Mouse (Mus musculus) cortical plate, adult 2 months (tissue): ENCODE results near the gene Gramd4.

Experiments used
- CTCF ChIP-seq: fragments of 200-500 bp; IDR thresholded peaks from 2 replicates; pipeline ENCODE4 v1.5.1; 2011; ENCODE audit warnings: mild to moderate bottlenecking, control low read depth, low read length; ENCODE audit not compliant: insufficient read depth; ENCODE audit errors: extremely low read depth
- POLR2A ChIP-seq: fragments of 200-500 bp; IDR thresholded peaks from 2 replicates; pipeline ENCODE4 v1.6.1; 2011; ENCODE audit warnings: mild to moderate bottlenecking, low read length, control low read depth; ENCODE audit not compliant: insufficient read depth; ENCODE audit errors: extremely low read depth

DNA sequence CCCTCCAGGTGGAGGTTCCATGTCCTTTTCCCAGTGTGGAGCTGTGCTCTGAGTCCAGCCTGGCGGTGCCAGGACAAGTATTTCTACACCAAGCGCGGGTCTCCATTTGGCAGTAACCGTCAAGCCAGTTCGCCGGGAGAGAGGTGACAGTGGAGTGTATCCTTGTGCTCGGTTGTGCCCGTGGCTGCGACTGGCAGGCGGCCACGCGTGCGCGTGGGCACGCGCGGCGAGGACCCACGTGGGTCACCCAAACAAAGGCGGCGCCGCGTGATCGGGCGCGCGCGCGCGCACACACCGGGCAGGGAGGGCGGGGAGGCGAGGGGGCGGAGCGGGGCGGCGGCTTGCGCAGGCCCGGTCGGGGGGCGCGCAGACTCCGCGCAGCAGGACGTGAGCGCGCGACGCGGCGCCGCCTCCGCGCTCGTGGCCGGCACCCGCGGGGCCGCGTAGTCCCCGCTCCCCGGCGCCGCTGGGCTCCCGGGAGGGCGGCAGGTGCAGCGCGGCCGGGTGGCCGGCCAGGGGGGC, 960 bp downstream of the Gramd4 start:
- no peak for TF ChIP-seq CTCF
- no peak for TF ChIP-seq POLR2A
